Mouse (Mus musculus): ENCODE results near the gene Ttc12. TPM values are rescaled to one million over a fixed set of nuclear protein-coding genes. Genes with fewer than 3 reads are reported as not detected.

The Ttc12 gene
- polyA plus RNA-seq, 1 experiment from 2014 or later, result 1.2 TPM

DNA sequence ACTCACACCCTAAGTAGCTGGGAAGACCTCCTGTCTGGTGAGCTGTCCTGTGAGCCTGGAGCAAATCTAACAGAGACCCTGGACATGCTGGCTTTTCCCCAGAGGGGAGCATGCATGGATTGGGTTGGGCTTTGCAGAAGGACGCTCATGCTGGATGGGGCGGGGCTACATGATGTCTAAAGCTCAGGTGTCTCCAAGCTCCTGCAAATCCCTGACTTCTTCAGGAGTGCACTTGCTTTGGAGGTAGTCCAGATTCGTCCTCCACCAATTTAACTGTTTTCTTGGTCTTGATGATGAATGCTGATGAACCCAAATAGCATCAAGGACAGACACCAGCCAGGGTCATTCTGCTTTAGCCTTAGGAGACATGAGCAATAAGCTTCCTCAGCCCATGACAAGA lies 35.5 kb downstream of the Ttc12 start:
- Histone ChIP-seq H3K36me3 (no peaks in the 10 kb centered on the region), H3K27me3 (replicated peaks) (no peaks in the 10 kb centered on the region), H3K4me3 (replicated peaks) (no peak overlapping the region), H3K4me2 (no peak overlapping the region), H3K9ac (no peak overlapping the region), H3K27ac (no peak overlapping the region), H3K4me1 (no peaks in the 10 kb centered on the region), H3K9me3 (no peaks in the 10 kb centered on the region)
- ATAC-seq (ENCODE audit: insufficient read depth, low FRiP score, low read depth), result no peak
- 63% methylated on average over 3 of the region's 3 CpGs for WGBS

DNA sequence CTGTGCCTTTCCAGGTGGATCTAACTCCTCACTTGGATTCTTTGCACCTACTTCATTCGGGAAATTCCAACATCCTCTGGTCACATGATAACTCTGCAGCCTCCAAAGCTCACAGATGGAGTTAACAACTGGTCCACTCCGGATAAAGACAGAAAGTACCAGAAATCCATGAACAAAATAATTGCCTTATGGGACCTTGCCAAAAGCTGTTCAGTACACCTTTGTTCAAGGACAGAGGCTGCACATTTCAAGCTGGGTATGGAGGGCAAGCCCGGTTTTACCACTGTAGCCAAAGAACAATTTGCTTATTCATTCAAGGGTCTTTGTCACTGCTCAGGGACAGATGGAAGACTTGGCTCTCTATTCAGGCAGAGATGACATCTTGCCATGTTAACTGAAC lies 43.4 kb downstream of the Ttc12 start:
- Histone ChIP-seq H3K4me2 (no peak overlapping the region), H3K36me3 (no peaks in the 10 kb centered on the region), H3K4me1 (no peaks in the 10 kb centered on the region), H3K27me3 (replicated peaks) (no peaks in the 10 kb centered on the region), H3K9me3 (no peaks in the 10 kb centered on the region), H3K9ac (no peak overlapping the region), H3K4me3 (replicated peaks) (no peak overlapping the region), H3K27ac (no peak overlapping the region)
- no peak for ATAC-seq (ENCODE audit: insufficient read depth, low FRiP score, low read depth)
- 76% methylated on average over 3 of the region's 3 CpGs for WGBS

DNA sequence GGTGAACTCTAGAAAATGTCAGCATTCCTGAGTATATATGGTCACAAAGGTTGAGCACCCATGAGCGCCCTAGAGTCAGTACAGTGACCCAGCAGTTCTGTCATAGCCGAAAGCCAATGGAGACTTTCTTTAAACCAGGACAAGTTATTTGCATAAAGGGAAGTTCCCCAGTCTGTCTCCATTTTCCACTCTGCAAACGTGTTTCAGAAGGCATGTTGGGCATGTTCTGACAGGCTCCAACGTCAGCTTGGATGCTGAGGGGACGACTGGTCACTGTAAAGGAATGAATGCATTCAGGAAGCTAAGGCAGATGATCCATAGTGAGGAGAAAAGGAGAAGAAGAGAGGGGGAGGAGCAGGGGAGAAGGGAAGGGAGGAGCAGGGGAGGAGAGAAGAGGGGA lies 58.5 kb downstream of the Ttc12 start:
- no peaks in the 10 kb centered on the region for H3K9me3 ChIP-seq

DNA sequence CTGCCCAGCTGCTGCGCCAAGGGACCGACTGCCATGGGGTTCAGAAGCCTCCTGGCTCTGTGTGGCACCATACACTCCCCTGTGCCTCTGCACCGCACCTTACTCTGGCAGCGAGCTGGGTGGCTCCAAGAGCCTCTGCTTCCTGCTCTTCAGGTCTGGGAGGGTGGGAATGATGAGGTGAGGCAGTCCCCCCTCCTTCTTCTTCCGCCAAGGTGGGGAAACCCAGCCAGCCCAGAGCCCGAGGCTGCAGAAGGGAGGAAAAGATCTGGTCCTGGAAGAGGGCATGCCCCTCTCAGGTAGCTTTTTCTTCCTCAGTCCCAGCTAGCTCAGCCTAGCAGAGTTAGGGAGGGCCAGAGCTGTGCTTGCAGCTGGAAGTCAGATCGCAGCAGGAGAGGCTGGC lies 59.1 kb downstream of the Ttc12 start, which contains the start of gene Ankk1:
Ankk1 (minus strand) TSS at position 101 of the 400 bp plus-strand sequence.
- no peak within 1 kb of the TSS for H3K4me2 ChIP-seq
- 64% methylated on average over 7 of the region's 7 CpGs for WGBS
- no peak within 1 kb of the TSS for H3K9ac ChIP-seq
- no peak within 1 kb of the TSS for H3K4me3 ChIP-seq (replicated peaks)
- no peaks in the 10 kb centered on the region for H3K9me3 ChIP-seq
- no peak within 1 kb of the TSS for H3K27ac ChIP-seq
- H3K36me3 ChIP-seq, result no peaks in the 10 kb centered on the region
- ATAC-seq (ENCODE audit: insufficient read depth, low FRiP score, low read depth), result no peak
- no peaks in the 10 kb centered on the region for H3K4me1 ChIP-seq
- H3K27me3 ChIP-seq (replicated peaks), result no peaks in the 10 kb centered on the region

More for the DNA sequence above, 58.5 kb downstream of the Ttc12 start:
- H3K9ac ChIP-seq, result no peak overlapping the region
- H3K27me3 ChIP-seq (replicated peaks), result no peaks in the 10 kb centered on the region
- no peaks in the 10 kb centered on the region for H3K4me1 ChIP-seq
- WGBS, result 65% methylated on average over 5 of the region's 5 CpGs
- no peak for ATAC-seq (ENCODE audit: insufficient read depth, low FRiP score, low read depth)
- no peak overlapping the region for H3K27ac ChIP-seq
- no peaks in the 10 kb centered on the region for H3K36me3 ChIP-seq
- no peak overlapping the region for H3K4me2 ChIP-seq
- no peak overlapping the region for H3K4me3 ChIP-seq (replicated peaks)

DNA sequence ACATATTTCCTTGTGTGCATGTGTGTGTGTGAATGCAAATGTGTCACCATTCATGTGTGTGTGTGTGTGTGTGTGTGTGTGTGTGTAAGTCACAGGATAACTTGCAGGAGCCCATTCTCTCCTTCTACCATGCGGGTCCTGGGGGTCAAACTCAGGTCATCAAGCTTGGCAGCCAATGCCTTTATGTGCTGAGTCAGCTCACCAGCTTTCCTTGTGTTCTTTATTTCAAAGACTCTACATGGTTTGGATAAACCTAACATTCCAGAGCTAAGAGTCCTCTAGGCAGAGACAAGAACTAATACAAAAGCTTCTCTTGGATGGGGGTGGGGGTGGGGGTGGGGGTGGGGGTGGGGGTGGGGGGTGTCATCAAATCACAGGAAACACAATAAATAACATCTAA lies 60.4 kb downstream of the Ttc12 start:
- Histone ChIP-seq H3K4me2 (no peak overlapping the region), H3K27ac (no peak overlapping the region), H3K36me3 (no peaks in the 10 kb centered on the region), H3K9me3 (no peaks in the 10 kb centered on the region), H3K27me3 (replicated peaks) (no peaks in the 10 kb centered on the region), H3K9ac (no peak overlapping the region), H3K4me3 (replicated peaks) (no peak overlapping the region), H3K4me1 (no peaks in the 10 kb centered on the region)
- WGBS, result 67% methylated on average over 1 of the region's 1 CpGs
- no peak for ATAC-seq (ENCODE audit: insufficient read depth, low FRiP score, low read depth)

DNA sequence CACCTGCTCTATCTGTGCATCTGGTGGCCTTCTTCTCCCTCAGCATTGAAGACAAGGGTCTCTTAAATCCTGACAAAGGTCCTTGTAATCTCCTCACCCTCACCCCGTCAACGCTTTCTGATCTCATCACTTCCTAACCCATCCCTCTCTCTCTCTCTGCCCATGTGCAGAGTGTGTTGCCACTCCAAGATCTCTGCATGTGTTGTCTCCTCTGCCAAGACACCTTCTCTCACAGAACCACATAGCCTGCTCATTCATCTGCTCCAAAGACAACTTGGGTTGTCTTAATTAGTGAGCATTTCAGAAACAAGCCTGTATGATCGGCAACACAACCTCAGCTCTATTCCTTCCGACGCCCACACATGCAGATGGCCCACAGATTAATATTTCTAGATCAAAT lies 62.2 kb downstream of the Ttc12 start:
- no peaks in the 10 kb centered on the region for H3K27me3 ChIP-seq (replicated peaks)
- no peaks in the 10 kb centered on the region for H3K4me1 ChIP-seq
- H3K4me3 ChIP-seq (replicated peaks), result no peak overlapping the region
- H3K9me3 ChIP-seq, result no peaks in the 10 kb centered on the region
- 90% methylated on average over 5 of the region's 5 CpGs for WGBS
- no peak for ATAC-seq (ENCODE audit: insufficient read depth, low FRiP score, low read depth)
- no peaks in the 10 kb centered on the region for H3K36me3 ChIP-seq
- no peak overlapping the region for H3K27ac ChIP-seq
- no peak overlapping the region for H3K9ac ChIP-seq
- H3K4me2 ChIP-seq, result no peak overlapping the region

DNA sequence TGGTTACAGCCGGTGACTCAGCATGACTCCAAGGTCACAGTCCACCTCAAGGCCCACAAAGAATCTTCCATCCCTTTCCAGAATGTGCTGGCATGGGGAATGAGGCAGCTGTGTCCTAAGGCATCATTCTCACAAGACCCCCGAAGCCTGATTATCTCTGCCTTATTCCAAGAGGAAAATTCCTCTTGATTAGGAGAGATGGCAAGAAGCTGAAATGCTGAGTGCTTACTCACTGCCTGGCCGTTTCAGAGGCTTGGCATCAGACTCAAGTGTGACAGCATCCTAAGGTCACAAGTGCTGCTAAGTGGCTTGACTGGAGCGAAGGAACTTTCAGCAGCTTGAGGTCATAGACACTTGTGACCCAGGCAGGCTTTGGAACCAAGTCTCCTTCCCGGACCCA lies 75.4 kb downstream of the Ttc12 start:
- Histone ChIP-seq H3K4me2 (no peak overlapping the region), H3K27ac (no peak overlapping the region), H3K4me3 (replicated peaks) (no peak overlapping the region), H3K9ac (no peak overlapping the region), H3K36me3 (no peaks in the 10 kb centered on the region), H3K9me3 (no peaks in the 10 kb centered on the region), H3K27me3 (replicated peaks) (no peaks in the 10 kb centered on the region), H3K4me1 (no peaks in the 10 kb centered on the region)
- ATAC-seq (ENCODE audit: insufficient read depth, low FRiP score, low read depth), result no peak
- 72% methylated on average over 5 of the region's 5 CpGs for WGBS

DNA sequence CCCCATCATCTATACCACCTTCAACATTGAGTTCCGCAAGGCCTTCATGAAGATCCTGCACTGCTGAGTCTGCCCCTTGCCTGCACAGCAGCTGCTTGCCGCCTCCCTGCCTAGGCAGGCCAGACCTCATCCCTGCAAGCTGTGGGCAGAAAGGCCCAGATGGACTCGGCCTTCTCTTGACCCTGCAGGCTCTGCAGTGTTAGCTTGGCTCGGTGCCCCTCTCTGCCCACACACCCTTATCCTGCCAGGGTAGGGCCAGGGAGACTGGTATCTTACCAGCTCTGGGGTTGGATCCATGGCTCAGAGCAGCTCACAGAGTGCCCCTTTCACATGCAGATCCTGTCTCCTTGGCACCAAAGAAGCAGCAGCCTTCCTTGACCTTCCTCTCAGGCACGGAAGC lies 79.0 kb downstream of the Ttc12 start:
- WGBS, result 88% methylated on average over 5 of the region's 5 CpGs
- Histone ChIP-seq H3K4me3 (replicated peaks) (no peak overlapping the region), H3K4me1 (no peaks in the 10 kb centered on the region), H3K9ac (no peak overlapping the region), H3K4me2 (no peak overlapping the region), H3K36me3 (no peaks in the 10 kb centered on the region), H3K9me3 (no peaks in the 10 kb centered on the region), H3K27me3 (replicated peaks) (no peaks in the 10 kb centered on the region), H3K27ac (no peak overlapping the region)
- no peak for ATAC-seq (ENCODE audit: insufficient read depth, low FRiP score, low read depth)

DNA sequence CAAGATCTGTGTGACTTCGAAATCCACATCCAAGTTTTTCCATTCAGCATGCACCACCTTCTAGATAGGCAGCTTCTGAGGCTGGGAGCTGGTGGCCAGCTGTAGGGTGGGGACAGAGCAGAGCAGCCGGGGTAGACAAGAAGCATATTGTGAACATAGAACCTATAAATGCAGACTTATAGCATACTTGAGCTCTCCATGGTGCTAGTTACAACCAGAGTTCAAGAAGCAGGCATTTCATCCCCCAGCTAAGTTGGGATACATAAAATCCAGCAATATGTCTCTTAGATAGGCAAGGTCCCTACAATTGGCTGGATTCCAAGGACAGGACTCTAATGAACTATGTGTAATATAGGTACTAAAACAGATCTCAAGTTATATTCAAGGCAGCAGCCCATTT lies 82.3 kb downstream of the Ttc12 start:
- Histone ChIP-seq H3K27ac (no peak overlapping the region), H3K4me1 (no peaks in the 10 kb centered on the region), H3K36me3 (no peaks in the 10 kb centered on the region), H3K27me3 (replicated peaks) (no peaks in the 10 kb centered on the region), H3K9ac (no peak overlapping the region), H3K4me3 (replicated peaks) (no peak overlapping the region), H3K4me2 (no peak overlapping the region), H3K9me3 (no peaks in the 10 kb centered on the region)
- 52% methylated on average over 2 of the region's 2 CpGs for WGBS
- ATAC-seq (ENCODE audit: insufficient read depth, low FRiP score, low read depth), result no peak

DNA sequence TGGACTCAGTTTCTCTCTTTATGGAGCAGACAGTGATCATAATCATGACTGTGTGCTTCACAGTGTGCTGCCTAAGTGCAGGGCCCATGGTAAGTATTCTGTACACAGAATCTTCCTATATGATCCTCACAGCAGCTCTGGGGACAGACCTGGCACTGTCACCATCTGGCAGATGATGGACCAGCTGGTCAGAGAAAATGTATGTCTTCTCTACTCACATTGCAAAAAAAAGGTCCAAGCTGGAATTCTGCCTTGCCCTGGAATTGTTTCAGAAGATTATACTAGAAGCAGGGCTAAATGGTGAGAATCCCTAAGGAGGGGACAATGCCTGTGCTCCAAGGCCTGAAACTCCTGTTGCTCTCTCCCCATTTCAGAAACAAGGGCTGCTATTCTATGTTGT lies 90.0 kb downstream of the Ttc12 start:
- Histone ChIP-seq H3K4me3 (replicated peaks) (no peak overlapping the region), H3K27me3 (replicated peaks) (no peaks in the 10 kb centered on the region), H3K9me3 (no peaks in the 10 kb centered on the region), H3K27ac (no peak overlapping the region), H3K4me2 (no peak overlapping the region), H3K9ac (no peak overlapping the region), H3K4me1 (0 out of 2 replicates have a peak, but pooled peaks cover 3% of the 10 kb centered on the region), H3K36me3 (no peaks in the 10 kb centered on the region)
- ATAC-seq (ENCODE audit: insufficient read depth, low FRiP score, low read depth), result no peak

DNA sequence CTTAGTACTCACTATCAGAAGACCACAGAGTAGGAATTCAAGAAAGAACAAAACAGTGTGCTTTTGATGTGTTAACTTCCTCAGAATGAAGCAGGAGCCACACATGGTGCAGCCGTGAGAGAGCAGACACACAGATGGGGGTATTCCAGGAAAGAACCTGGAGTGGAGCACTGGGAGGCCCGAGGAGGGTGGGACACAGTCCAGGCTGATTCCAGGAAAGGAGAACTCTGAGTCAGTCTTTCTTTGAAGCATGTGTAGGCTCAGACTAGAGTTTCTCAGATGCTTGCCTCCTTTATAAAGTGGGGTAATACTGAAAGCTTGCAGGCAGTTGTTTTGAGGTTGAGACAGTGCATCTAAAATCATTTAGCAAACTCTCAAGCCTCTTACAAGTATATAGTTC lies 93.8 kb downstream of the Ttc12 start:
- H3K4me3 ChIP-seq (replicated peaks), result no peak overlapping the region
- WGBS, result 30% methylated on average over 2 of the region's 2 CpGs
- H3K4me2 ChIP-seq, result no peak overlapping the region
- H3K27ac ChIP-seq, result no peak overlapping the region
- no peak overlapping the region for H3K9ac ChIP-seq
- H3K4me1 ChIP-seq, result 0 out of 2 replicates have a peak, but pooled peaks cover 3% of the 10 kb centered on the region
- H3K36me3 ChIP-seq, result no peaks in the 10 kb centered on the region
- H3K9me3 ChIP-seq, result no peaks in the 10 kb centered on the region
- no peaks in the 10 kb centered on the region for H3K27me3 ChIP-seq (replicated peaks)
- ATAC-seq (ENCODE audit: insufficient read depth, low FRiP score, low read depth), result no peak

Measured in stomach, embryonic 15.5 days (tissue).